Mouse (Mus musculus) kidney, postnatal 10 days (tissue): Measurements from ENCODE around the gene Gm6812.
"Not testable (repeated sequence)": the region's sequence is repeated elsewhere in the genome, so short reads cannot be mapped to it uniquely, and the experiment has no call there.

Experiments used
- DNase-seq: peaks from one replicate; pipeline ENCODE4 v3.0.0; 2021; ENCODE audit warnings: mixed read lengths

Gm6812 gene

DNA sequence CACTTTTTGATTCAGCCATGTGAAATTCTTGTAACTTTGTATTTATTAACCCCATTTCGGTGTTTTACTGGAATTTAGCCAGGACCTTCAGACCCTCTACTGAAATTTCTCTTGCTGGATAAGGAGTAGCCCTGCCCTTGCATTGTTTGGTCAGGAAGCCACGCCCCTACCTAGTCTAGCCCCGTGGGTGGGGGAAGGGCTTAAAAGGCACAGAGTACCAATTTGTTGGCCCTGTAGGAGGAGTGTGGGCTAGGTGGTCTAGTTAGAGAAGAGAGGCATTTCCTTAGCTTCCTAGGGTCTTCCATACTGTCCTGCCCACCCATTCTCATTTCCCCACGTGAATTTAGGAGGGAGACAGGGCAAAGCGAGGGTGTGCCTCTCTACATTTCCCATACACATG is at the start of gene Gm6812:
Gene Gm6812, minus strand, starts transcription at position 101 of the 400 bp plus-strand sequence.
- not testable (repeated sequence) for DNase-seq

- no peak for DNase-seq
Measured at GRCm38 (mm10) chrX:68865145-68865544, 27.7 kb downstream of the Gm6812 start.
